Mouse (Mus musculus) left cerebral cortex, postnatal 4 days (tissue): ENCODE results near the gene Fam83e. TPM values are rescaled to one million over a fixed set of nuclear protein-coding genes. Genes with fewer than 3 reads are reported as not detected.

Experiments
- DNase-seq: peaks from one replicate; pipeline ENCODE4 v3.0.0-alpha.2; 2022
- intact Hi-C: fragments of 180-260 bp; cut with DNase I; formaldehyde crosslinking; loops from one replicate; pipeline ENCODE4 v1.15.1; 2025
- total RNA-seq, 2 experiments: library from RNA; stranded (reverse); gene quantifications; 2 replicates each; pipeline ENCODE4 v1.2.3; 2021

The Fam83e gene
- total RNA-seq, 2 experiments from 2014 or later: 0.62 to 1.1 TPM

- peak; percentile 69 for DNase-seq
- intact Hi-C loops: loop anchor here (5.0 kb wide), 1 partner anchor 58 kb away; no protein-coding TSS in a partner anchor
These were observed 20.6 kb upstream of the Fam83e start for GRCm38 (mm10) chr7:45700301-45701015.

GRCm38 (mm10) chr7:45701072-45701471 is 19.9 kb upstream of the Fam83e start:
- no peak for DNase-seq
- intact Hi-C loops: loop anchor here (5.0 kb wide), 1 partner anchor 59 kb away; no protein-coding TSS in a partner anchor

GRCm38 (mm10) chr7:45701607-45702006 is 19.4 kb upstream of the Fam83e start:
- intact Hi-C loops: loop anchor here (5.0 kb wide), 1 partner anchor 59 kb away; no protein-coding TSS in a partner anchor
- DNase-seq: no peak

- intact Hi-C loops: loop anchor here (5.0 kb wide), 1 partner anchor 60 kb away; no protein-coding TSS in a partner anchor
- no peak for DNase-seq
These were observed 18.7 kb upstream of the Fam83e start for GRCm38 (mm10) chr7:45702316-45702715.

GRCm38 (mm10) chr7:45702809-45703520 is 18.0 kb upstream of the Fam83e start:
- intact Hi-C loops: loop anchor here (5.0 kb wide), 1 partner anchor 61 kb away; no protein-coding TSS in a partner anchor
- no peak for DNase-seq

GRCm38 (mm10) chr7:45703521-45704033 is 17.4 kb upstream of the Fam83e start:
- intact Hi-C loops: loop anchor here (5.0 kb wide), 1 partner anchor 61 kb away; no protein-coding TSS in a partner anchor

GRCm38 (mm10) chr7:45704046-45704559 is 16.9 kb upstream of the Fam83e start:
- peak; percentile 67 for DNase-seq
- intact Hi-C loops: loop anchor here (5.0 kb wide), 1 partner anchor 62 kb away; no protein-coding TSS in a partner anchor

More at GRCm38 (mm10) chr7:45703521-45704033, 17.4 kb upstream of the Fam83e start:
- no peak for DNase-seq

- intact Hi-C loops: loop anchor here (5.0 kb wide), 1 partner anchor 63 kb away; no protein-coding TSS in a partner anchor
- peak; percentile 99 for DNase-seq
These were observed 16.1 kb upstream of the Fam83e start, which contains the start of gene Dbp for GRCm38 (mm10) chr7:45704730-45705442. Dbp (plus strand) TSS chr7:45705088.

GRCm38 (mm10) chr7:45705443-45705864 is 15.6 kb upstream of the Fam83e start:
- intact Hi-C loops: no loop called here
- no peak for DNase-seq

- intact Hi-C loops: no loop called here
- DNase-seq: peak; percentile 60
These were observed 15.1 kb upstream of the Fam83e start for GRCm38 (mm10) chr7:45705873-45706281.

GRCm38 (mm10) chr7:45706721-45707241 is 14.2 kb upstream of the Fam83e start:
- DNase-seq: peak; percentile 84
- intact Hi-C loops: no loop called here

GRCm38 (mm10) chr7:45707375-45707967 is 13.5 kb upstream of the Fam83e start:
- intact Hi-C loops: no loop called here
- DNase-seq: peak; percentile 89

GRCm38 (mm10) chr7:45708221-45708761 is 12.7 kb upstream of the Fam83e start:
- intact Hi-C loops: no loop called here
- no peak for DNase-seq

- no peak for DNase-seq
- intact Hi-C loops: no loop called here
These were observed 12.0 kb upstream of the Fam83e start for GRCm38 (mm10) chr7:45709036-45709435.

- DNase-seq: no peak
- intact Hi-C loops: no loop called here
These were observed 11.2 kb upstream of the Fam83e start for GRCm38 (mm10) chr7:45709677-45710355.

GRCm38 (mm10) chr7:45710477-45711191 is 10.4 kb upstream of the Fam83e start:
- no peak for DNase-seq
- intact Hi-C loops: no loop called here

- intact Hi-C loops: no loop called here
- DNase-seq: no peak
These were observed 9.5 kb upstream of the Fam83e start for GRCm38 (mm10) chr7:45711316-45712021.
